Mouse (Mus musculus) lung, postnatal 36 days (tissue): ENCODE data around the gene Ier5l.

Experiments
- DNase-seq: peaks from one replicate; pipeline ENCODE4 v3.0.0; 2022; ENCODE audit warnings: mixed read lengths

Gene Ier5l

DNA sequence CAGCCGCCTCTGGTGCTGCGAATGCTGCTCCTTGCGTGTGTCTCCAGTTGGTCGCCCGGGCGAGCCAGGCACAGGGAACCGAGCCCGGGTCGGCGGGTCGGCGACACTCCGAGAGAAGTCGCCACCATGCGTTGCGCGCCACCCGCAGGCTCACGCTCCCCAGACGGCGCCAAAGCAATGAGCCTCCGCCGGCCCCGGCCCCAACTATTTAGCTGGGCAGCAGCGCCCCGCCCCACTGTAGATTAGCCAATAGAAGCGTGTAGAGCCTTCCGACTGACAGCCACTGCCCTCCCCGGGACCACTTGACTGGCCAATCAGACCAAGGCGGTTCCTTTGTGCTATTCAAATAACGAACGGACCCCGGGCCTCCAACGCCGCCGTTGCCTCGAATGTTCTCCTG lies at the start of gene Ier5l:
TSS of gene Ier5l (minus strand) at position 181 of the 400 bp plus-strand sequence.
- peak; percentile 97 for DNase-seq

DNA sequence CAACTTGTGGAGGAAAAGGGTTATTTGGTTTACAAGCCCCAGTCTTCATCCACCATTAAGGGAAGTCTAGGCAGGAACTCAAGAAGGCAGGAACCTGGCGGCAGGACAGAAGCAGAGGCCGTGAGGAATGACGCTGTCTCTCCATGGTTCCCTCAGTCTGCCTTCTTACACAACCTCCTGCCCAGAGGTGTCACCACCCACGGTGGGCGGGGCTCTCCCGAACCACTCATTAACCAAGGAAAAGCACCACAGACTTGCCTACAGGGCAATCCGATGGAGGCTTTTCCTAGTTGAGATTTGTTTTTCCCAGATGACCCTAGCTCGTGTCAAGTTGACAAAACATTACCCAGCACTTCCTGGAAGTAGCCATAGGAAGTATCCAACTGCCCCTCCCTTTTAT lies 49.7 kb upstream of the Ier5l start:
- DNase-seq, result no peak

DNA sequence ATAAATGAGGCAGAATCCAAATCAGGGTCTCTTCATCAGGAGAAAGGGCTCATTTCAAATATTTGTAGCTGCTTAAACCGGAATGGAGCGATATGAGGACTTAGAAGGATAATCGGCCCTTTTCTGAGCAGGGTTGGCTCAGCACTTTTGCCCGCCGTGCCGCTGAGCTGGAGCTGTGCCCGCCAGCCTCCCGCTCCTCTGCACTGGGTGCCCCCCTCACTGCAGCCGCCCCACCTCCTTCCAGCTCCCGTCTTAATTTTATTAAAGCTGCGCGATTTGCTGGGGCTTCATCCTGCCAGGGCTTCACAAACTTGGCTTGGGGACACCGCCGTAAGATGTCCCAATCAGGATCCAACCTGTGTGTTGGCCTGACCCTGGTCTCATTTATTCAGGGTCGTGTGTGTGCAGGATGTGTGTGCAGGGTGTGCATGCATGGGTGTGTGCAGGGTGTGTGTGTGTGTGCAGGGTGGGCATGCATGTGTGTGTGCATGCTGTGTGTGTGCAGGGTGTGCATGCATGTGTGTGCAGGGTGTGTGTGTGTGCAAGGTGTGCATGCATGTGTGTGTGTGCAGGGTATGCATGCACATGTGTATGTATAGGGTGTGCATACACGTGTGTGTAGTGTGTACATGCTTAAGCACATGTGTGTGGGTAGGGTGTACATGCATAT lies 36.8 kb upstream of the Ier5l start:
- DNase-seq, result no peak

DNA sequence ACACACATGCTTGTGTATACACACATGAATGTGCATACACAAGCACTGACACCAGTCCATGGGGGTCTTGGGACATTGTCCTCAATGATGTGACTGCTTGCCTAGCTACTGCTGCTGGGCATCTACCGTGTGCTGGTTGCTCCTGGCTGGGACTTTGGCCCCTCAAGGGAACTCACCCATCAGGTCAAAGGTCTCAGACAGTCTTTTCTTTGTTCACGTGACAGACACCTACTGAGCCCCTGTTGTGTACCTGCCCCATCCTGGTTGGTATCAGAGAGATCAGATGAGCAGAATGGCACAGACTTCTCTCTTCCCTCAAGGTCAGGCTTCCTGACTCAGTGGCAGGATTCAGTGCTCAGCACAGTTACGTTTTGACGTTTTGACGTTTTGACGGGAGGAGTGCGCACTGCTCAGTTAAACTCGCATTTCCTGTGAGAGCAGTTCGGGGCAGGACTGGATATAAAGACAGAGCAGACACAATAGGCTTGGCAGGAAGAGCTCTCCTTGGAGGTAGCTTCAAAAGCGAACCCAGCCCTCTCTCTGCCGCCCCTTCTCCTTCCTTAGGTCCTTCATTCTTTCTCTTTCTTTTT lies 33.2 kb upstream of the Ier5l start:
- no peak for DNase-seq

DNA sequence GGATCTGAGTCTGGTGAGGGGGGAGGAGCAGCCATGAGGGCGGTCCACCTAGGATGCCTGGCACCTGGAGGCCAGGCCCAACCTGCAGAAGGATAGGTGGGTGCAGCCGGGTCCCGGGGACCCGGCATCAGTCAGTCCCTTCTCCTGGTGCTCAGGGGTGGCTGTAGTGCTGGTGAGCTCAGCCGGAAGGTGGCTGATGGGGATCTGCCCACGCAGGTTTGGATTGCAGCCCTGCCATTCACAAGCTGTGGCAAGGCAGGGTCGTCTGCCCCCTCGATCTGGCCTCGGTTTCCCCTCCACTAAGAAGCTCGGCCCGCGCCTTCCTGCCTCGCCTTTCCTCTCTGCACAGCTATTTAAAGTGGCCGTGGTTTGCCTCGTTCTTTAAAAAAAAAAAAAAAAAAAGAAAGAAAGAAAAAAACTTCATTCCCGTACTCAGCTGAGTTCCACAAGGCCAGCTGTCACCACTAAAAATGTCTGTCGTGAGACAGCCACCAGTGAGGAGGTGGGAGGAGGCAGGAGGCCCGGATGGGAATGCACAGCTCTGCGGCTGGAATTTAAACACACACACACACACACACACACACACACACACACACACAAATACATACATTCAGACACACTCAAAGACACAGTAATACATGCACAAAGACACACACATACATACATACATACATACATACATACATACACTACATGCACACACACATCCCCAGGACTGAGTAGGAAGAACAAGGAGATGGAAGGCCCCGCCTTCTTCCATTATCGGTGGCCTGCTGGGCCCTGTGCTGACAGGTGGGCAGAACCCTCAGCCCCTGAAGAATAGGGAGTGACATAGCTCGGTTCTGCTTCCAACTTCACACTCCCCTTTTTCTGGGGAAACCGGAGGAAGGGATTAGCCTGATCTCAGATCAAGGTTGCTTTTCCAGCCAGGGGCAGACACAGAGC lies 29.9 kb upstream of the Ier5l start:
- DNase-seq, result no peak

DNA sequence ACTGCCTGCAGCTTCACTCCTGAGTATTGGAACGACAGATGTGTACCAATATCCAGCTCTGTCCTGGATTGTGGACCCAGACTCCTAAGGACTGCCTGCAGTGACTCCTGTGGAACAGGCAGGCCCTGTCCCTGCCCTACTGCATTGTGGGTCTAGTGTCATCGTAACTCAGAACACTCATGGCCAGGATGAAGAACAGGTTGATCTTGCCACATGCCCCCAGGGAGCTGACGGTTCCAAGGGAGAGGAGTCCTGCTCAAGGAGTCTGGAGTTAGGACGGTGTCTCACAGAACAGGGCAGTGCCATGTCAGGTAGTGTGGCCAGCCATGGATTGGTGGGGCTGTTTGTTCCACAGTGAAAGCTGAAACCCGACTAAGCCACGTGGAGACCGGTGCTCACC lies 27.7 kb upstream of the Ier5l start:
- no peak for DNase-seq

DNA sequence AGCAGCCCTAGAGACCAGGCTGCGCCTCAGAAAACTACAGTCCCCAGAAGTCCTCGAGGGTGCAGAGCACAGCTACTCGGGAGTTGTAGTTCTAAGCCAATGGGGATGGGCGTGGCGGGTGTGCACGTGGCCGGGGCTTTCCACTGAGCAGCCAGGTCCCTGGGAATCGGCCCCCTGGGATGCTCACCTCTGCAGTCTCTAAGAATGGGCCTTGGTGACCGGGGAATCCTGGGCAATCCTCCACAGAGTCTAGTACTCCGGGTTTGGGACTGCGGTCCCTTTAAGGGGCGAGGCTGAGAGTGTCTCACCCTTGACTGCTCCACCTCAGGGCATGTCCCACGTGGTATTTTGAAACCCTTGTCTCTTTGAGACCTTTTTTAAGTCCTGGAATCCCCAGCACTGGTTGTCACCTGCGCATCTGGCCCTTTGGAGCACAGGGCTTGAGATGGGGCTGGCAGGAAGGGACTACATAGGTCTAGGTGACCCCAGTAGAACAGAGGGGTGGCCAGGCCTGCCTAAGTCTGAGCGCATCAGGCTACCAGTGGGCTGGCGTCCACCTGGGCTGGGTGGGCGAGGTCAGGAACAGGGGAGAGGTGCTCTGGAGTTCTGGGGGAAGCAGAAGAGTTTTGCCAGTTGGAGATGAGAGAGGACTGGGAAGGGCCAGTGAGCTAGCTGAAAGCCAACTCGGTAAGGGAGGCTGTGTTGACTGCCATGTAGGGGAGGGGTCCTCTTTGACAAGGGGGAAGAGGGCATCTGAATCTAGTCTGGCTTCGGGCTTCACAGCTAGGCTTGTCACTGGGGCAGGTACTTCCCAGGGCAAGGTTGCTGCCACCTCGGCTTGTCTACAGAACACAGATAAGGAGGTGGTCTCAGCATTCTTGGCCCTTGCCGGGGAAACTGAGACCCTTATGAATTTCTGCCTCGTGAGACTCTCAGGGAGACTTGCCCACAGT lies 22.2 kb upstream of the Ier5l start:
- peak; percentile 87 for DNase-seq

DNA sequence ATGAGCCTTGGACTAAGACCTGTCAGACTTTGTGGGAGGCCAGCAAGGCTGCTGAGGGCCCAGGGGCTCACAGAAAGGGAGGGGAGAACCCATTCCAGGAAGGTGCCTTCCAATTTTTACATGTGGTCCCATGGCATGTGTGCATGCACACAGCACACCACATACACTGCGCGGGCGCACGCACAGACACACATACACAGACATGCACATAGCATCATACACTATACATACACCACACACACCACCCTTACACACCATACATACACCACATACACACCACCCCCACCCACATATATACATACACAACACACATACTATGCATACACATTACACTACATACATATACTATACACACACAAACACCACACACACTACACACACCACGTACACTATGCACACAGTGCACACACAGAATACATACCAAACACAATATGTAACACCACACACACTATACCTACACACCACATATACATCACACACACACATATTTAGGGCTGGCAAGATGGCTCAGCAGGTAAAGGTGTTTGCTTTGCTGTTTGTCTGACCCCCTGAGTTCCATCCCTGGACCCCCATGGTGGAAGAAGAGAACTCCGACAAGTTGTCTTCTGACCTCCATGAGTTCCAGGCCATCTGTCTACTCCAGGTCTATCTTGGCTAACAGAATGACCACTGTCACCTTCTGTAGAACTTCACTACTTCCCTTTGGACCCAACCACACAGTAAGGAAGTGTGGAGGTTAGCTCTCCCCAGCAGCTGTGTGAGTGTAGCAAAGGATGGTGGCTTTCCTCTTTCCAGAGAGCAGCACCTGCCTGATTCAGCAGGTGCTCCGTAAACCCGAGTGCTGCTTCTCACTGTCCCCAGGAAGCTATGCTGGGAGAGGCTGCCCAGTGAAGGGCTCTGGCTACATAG lies 21.2 kb upstream of the Ier5l start:
- DNase-seq, result no peak

DNA sequence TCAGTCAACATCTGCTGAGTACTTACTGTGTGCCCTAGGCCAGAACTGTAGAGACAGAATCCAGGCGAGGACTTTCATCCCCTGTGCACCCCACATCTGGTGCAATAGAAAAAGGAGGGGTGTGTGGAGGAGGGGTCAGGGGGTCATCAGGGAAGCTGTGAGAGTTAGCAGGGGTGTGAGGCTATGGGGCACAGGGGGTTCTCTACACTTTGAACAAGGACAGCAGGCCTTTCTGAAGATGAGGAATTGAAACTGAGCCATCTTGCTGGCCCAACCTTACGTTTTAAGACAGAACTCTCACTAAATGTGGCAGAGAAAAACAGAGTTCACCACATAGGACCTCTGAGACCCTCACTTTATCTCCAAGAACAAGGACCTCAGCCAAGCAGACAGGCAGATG lies 16.4 kb upstream of the Ier5l start:
- no peak for DNase-seq

DNA sequence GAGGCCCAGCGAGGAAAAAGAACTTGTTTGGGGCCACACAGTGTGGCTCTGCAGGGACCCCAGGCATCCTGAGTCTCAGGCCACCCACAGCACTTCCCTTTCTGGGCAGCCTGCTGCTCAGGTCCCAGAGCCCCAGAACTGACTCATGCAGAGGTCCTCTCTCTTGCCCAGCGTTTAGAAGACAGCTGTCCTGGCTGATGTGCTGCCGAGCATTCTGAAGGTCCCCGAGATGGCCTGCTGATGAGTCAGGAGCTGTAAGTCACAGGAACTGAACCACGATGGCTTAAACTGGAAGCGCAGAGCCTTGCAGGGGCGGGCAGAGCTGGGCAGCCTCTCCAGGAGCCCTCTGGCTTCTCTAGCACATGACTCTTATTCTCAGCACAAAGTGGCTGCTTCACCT lies 13.6 kb upstream of the Ier5l start:
- DNase-seq, result no peak

DNA sequence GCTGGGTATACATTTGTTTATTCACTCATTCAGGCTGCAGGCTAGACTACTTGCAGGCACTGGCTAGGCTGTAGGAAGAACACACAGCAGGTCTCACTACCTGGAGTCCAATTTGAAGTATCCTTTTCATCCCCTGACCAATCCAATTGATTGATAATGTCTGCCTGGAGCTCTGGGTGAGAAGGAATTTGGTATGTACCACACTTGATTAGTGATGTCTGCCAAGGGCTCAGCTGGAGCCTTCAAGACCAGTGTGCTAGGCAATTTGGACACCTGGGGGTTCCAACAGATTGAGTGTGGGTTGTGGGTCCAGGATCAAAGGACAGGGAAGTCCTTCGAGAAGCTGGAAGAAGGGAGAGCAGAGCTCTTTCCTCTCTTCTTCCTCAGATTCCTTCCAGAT lies 4.5 kb upstream of the Ier5l start:
- no peak for DNase-seq

DNA sequence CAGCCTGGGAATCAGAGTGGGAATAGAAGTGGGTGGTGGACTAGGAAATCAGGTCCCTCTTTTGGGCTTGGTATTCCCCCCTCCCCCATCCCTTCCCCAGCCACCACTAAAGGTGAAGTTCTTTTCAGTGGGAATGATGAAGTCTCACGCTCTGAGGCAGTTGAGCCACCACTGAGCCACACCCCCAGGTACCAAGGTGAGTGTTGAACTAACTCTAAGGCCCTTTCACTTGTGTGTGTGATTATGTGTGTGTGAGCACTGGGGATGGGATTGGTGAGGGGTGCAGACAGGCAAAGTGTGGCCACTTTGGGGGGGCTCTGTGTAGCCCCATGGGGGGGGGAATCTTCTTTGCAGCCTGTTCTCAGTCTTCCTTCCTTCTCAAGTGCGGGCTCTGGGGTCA lies 2.2 kb upstream of the Ier5l start:
- DNase-seq, result no peak

DNA sequence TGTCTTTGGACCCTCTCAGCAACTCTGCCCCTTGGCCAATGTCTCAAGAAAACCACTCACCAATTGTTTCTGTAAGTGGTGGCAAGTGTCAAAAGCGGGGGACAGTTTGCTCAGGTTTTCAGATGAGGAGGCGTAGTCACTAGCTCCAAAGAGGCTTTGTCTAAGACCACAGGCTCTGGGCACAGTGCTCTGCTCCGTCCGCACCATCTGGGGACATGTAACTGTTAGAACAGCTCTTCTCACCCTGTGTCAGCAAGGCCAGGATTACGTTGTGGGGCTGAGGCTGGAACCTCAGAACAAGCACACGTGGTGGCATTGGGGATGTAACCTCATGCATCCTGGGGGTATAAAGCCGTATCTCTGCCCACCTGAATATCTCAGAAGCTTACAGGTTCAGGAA lies 1.4 kb upstream of the Ier5l start:
- no peak for DNase-seq

DNA sequence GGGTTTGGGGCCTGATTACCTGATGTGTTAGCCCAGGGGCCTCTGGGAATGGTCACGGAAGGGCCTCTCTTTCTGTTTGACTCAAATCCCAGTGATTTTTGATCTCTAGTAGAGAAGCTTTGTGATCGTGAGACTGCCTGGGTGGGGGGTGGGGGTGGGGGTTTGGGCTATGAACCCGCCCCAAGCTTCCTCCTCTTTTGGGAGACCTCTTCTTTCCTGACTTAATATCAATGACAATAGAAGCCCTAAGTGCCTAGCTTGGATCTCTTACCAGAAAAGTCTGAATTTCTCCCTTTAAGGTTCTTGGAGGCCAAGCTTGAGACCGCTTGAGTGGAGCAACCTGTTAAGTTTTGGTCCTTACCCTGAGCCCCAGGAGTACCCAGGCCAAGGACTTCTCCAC lies 757 bp upstream of the Ier5l start:
- no peak for DNase-seq

DNA sequence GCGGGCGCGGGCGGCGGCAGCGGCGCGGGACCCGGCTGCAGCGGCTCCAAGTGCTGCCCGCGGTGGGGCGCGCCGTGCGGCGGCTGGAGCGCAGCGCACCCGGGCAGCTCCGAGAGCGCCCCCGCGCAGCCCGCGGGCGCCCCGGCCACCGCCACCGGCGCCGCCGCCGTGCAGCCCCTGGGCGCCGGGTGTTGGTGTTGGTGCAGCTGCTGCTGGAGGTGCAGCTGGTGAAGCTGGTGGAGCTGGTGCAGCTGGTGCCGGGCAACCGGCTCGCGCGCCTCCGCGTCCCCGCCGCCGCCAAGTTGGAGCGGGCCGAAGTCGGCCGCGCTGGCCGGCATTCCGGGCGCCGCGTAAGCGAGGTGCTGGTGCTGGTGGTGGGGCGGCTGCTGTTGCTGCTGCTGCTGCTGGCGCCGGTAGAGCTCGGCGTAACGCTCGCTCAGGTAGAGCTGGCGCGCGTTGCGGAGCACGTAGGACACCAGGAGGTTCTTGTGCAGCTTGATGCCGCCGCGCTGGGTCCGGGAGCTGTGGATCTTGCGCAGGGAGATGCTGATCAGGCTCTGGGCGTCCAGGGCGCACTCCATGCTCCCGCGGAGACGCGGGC lies 488 bp downstream of the Ier5l start:
- DNase-seq, result peak; percentile 42

DNA sequence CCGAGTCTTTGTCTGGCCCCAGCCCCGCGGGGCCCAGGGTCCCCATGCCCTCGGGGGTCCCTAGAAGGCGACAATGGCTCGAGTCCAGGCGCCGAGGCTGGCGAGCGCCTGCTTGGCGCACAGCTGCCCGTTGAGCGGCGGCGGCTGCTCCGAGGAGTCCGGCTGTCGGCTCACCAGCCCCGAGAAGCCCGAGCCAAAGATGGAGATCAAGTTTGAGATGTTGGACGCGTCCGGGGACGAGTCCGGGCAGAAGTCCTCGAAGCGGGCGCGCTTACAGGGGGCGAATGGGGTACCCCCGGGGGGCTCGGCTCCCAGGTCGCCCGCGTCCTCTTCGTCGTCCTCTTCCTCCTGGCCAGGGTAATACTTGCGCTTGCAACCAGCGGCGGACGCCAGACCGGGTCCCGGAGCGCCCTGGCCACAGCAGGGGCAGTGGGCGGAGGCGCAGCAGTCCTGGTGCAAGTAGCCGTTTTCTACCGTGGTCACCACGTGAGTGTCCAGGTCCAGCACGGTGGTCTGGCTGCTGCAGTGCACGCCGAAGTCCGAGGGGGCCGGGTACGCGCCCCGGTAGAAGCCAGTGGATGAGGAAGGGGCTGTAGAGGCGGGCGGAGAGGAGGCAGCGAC lies 1.2 kb downstream of the Ier5l start:
- peak; percentile 46 for DNase-seq

DNA sequence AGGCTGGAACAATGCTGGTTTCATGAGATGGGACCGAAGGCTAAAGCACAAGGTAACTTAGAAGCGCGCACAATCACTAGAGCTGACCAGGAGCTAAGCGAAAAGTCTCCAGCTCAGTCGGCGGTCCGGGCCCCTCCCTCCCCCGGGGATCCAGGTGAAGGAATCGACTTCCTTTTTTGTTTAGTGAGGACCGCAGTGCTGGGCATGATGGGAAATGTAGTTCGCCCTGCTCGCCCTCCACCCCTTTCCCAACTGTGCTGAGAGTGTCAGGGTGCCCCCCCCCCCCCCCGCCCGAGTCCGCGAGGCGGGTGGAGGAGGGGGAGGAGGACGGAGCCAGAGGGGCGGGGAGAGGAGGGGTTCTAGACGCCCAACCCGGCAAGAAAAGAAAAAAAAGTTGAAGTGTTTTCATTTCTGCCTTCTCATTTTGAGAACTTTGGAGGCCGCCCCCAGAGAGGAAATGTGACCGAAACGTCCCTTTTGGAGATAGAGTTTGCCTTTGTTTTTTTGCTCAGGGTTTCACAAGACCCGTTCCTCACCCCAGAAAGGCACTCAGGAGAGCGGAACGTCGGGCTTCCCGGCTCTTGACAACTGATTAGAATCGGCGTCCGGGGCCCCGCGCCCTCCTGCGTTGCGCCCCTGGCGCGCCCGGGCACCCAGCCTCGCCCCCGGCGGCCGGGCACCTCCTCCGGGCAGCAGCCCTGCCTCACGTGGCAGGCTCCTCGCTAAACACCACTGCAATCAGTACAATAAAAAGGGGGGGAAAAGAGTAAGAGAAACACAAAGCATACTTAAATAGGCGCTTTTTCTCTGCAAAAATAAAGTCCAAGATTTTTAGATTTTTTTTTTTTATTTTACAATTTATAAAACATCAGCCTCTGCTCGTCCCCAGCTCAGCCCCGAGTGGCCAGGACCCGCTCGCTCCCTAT lies 2.0 kb downstream of the Ier5l start:
- DNase-seq, result peak; percentile 96

DNA sequence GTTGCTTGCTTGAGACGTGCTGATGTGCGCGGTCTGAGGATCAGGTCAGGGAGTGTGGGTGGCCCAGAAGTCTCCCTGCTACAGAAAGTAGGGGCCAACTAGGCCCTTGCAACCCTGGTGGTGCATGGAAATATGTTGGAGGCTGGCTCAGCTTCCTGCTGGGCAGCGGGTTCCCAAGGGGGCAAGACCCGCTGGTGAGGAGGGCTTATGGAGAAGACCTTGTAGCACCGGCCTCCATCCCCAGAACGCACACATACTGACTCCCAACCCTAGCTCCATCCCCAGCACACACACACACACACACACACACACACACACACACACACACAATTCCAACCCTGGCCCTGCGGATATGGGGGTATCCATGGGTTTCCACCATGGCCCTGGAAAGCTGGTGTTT lies 3.0 kb downstream of the Ier5l start:
- DNase-seq, result no peak

DNA sequence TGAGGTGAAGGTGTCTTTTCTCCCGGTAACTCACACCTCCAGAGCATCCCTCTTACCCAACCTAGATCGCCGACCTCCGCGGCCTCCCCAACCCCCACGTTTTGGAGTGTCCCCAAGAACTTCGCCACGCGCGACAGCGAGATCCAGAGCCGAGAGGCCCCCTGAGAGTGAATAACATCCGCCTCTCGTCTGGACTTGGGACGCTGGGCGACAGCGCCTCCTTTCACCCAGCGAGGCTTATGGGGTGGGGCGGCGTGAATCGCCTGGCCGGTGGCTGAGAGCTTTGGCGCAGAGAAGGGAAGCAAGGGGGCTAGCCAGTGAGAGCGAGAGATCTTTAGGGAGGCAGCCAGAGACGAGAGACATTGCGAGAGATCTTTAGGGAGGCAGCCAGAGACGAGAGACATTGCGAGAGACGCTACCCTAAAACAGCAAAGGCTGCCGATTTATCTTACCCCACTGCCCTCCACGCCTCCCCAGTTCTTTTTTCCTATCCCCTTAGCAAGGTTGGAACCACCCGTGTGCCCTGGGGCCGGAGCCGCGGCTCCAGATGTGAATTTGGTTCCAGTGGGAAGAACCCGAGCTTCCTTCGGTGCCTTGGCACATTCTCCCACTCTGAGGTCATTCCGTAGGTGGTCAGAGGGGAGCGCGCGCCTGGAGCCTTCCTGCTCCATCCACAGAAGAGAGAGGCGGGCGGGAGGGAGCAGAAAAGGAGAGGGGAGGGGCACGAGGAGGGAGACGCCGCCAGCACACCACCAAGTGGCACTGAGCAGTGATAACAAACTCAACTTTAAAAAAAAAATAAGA lies 3.7 kb downstream of the Ier5l start:
- DNase-seq, result peak; percentile 84
